Mouse (Mus musculus) intestine, embryonic 16.5 days (tissue): ENCODE measurements at regions not wholly inside any gene's neighbourhood (a gene's known extent, or its start where the extent isn't known, plus 50 kb on each side); places are given as distances from the start of the nearest gene placed in this dataset.

Experiments used
- ATAC-seq: fragments of 200-750 bp; cut with Nextera tagmentation; 2 replicates; pipeline ENCODE4 v1.8.0; 2017; ENCODE audit warnings: moderate TSS enrichment, moderate library complexity
- H3K27ac ChIP-seq: fragments of 300-500 bp; sonication (generic); 2 replicates; pipeline ENCODE4 v1.5.1; 2014; ENCODE audit warnings: mild to moderate bottlenecking, low read length
- H3K27me3 ChIP-seq: fragments of 300-500 bp; sonication (generic); replicated peaks from 2 replicates; pipeline ENCODE4 v1.6.1; 2014; ENCODE audit warnings: low read length, control low read depth, mixed read lengths; ENCODE audit not compliant: control insufficient read depth, insufficient read depth
- H3K36me3 ChIP-seq: fragments of 300-500 bp; sonication (generic); 2 replicates; pipeline ENCODE4 v1.6.1; 2014; ENCODE audit warnings: low read length, control low read depth; ENCODE audit not compliant: control insufficient read depth, insufficient read depth
- H3K4me1 ChIP-seq: fragments of 300-500 bp; sonication (generic); 2 replicates; pipeline ENCODE4 v1.6.1; 2014; ENCODE audit warnings: low read length, control low read depth, mixed read lengths; ENCODE audit not compliant: control insufficient read depth, insufficient read depth
- H3K4me2 ChIP-seq: fragments of 300-500 bp; sonication (generic); 2 replicates; pipeline ENCODE4 v1.6.1; 2014; ENCODE audit warnings: low read depth, low read length, control low read depth
- H3K4me3 ChIP-seq: fragments of 300-500 bp; sonication (generic); 2 replicates; pipeline ENCODE4 v1.5.1; 2014; ENCODE audit warnings: mild to moderate bottlenecking, low read length
- H3K9ac ChIP-seq: fragments of 300-500 bp; sonication (generic); 2 replicates; pipeline ENCODE4 v1.6.1; 2014; ENCODE audit warnings: low read depth, low read length
- H3K9me3 ChIP-seq: fragments of 300-500 bp; sonication (generic); 2 replicates; pipeline ENCODE4 v1.6.1; 2016; ENCODE audit warnings: low read length, control low read depth; ENCODE audit not compliant: control insufficient read depth
- WGBS: fragments of 180-500 bp; shearing (Covaris S2); extraction: QIAGEN DNeasy Blood & Tissue Kit; methylation state at CpG from one replicate; pipeline ENCODE4 v1.1.7; 2014; 5-methylcytosine and 5-hydroxymethylcytosine counted together

DNA sequence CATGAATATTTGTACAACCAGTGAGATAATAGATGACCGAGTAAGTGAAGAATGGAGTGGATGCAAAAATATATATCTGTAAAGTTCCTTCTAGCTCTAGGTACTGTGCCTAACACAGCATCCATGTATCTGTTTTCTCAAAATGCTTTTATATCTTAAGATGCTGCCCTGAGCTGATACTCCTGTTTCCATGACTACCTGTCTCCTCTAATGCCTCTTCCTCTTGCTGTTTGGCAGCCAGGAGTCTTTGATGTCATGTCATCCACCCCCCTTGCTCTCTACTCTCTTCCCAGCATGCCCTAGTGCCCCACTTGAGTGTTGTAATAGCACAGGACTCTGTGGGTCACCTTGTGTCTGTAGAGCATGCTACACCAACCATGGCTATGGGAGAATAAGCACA is 95.2 kb upstream of the Id4 start:
- Histone ChIP-seq H3K9ac (no peak overlapping the region), H3K36me3 (no peaks in the 10 kb centered on the region), H3K9me3 (no peaks in the 10 kb centered on the region), H3K27me3 (no peaks in the 10 kb centered on the region), H3K4me3 (no peak overlapping the region), H3K27ac (no peak overlapping the region), H3K4me2 (no peak overlapping the region), H3K4me1 (no peaks in the 10 kb centered on the region)
- WGBS, result 89% methylated on average over 1 of the region's 1 CpGs
- no peak for ATAC-seq

- 48% methylated on average over 8 of the region's 8 CpGs for WGBS
- no peak overlapping the region for H3K4me3 ChIP-seq
- ATAC-seq, result no peak
- H3K36me3 ChIP-seq, result no peaks in the 10 kb centered on the region
- no peak overlapping the region for H3K27ac ChIP-seq
- no peak overlapping the region for H3K4me2 ChIP-seq
- H3K4me1 ChIP-seq, result no peaks in the 10 kb centered on the region
- H3K9me3 ChIP-seq, result no peaks in the 10 kb centered on the region
- no peaks in the 10 kb centered on the region for H3K27me3 ChIP-seq
- H3K9ac ChIP-seq, result no peak overlapping the region
Measured at GRCm38 (mm10) chr13:48167976-48168375, 93.1 kb upstream of the Id4 start.

DNA sequence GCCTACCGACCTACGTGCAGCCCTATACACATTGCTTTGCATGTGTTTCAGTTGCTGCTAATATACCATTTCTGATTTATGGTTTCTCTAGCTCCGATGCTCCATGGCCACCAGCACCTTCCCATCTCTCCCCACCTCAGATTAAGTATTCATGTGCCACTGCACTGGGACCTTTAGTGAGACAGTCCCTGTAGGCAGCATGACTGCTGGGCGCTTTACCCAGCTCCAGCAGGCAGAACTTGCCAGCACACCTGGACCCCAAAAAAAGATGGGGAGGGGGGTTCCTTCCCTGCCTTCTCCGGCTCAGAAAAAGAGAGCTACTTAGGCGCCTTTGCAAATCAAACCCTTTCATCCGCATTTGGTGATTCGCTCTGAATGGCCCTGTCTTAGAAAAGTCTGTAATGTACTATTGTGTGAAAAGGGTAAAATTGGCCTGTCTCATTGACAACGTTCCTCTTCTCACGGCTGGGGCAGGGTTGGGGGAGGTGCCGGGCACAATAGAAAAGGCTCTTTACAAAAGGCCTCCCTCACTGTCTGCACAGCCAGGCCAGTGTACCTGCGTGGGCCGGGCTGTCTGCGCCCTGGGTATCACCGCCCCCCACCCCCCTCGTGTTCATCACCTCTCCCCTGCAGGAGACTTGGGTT is 89.6 kb upstream of the Id4 start:
- WGBS, result 44% methylated on average over 16 of the region's 16 CpGs
- Histone ChIP-seq H3K4me2 (no peak overlapping the region), H3K9ac (no peak overlapping the region), H3K9me3 (no peaks in the 10 kb centered on the region), H3K27ac (no peak overlapping the region), H3K4me1 (no peaks in the 10 kb centered on the region), H3K36me3 (no peaks in the 10 kb centered on the region), H3K27me3 (no peaks in the 10 kb centered on the region), H3K4me3 (no peak overlapping the region)
- no peak for ATAC-seq

DNA sequence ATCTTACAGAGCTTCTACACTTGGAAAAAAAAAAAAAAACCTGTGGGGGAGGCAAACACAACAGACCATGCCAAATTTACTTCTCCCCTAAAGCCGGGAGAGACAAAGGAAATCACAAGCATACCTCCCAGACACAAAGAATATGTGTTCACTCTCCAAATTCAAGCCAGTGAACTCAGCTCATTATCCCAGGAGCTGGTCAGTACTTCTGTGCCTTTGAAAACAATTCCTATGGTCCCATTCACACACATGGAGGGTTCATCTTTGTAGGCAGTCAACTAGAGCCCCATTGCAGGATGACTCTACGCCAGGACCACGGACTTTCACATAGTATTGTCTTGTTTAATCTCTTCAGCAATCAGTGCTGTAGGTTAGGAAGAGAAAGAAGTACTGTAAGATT is 89.0 kb upstream of the Id4 start:
- H3K4me3 ChIP-seq, result no peak overlapping the region
- H3K4me2 ChIP-seq, result no peak overlapping the region
- no peak for ATAC-seq
- no peaks in the 10 kb centered on the region for H3K4me1 ChIP-seq
- WGBS, result 63% methylated on average over 3 of the region's 3 CpGs
- H3K27me3 ChIP-seq, result no peaks in the 10 kb centered on the region
- no peaks in the 10 kb centered on the region for H3K36me3 ChIP-seq
- no peak overlapping the region for H3K9ac ChIP-seq
- no peaks in the 10 kb centered on the region for H3K9me3 ChIP-seq
- no peak overlapping the region for H3K27ac ChIP-seq

DNA sequence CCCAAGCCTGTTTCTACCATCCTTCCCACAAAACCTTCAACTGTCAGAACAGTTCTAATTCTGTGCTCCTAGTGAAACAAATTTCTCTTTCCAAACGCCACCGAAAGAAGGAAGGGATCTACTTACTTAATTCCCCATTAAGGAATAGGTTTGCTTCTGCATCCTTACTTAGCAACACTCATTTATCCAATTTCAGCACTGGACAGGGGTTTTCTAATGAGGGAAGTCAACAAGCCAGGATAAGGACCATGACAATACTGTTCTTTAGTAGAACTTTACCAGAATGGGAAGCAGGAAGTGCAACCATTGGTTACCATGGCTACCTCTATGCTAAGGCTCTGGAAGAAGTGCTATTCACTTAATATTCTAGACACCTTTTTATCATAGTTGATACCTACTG is 68.6 kb upstream of the Id4 start:
- H3K4me3 ChIP-seq, result no peak overlapping the region
- no peaks in the 10 kb centered on the region for H3K9me3 ChIP-seq
- WGBS, result 78% methylated on average over 2 of the region's 2 CpGs
- H3K27ac ChIP-seq, result no peak overlapping the region
- no peak overlapping the region for H3K9ac ChIP-seq
- no peak for ATAC-seq
- H3K27me3 ChIP-seq, result no peaks in the 10 kb centered on the region
- no peak overlapping the region for H3K4me2 ChIP-seq
- no peaks in the 10 kb centered on the region for H3K36me3 ChIP-seq
- no peaks in the 10 kb centered on the region for H3K4me1 ChIP-seq

- Histone ChIP-seq H3K36me3 (no peaks in the 10 kb centered on the region), H3K4me1 (no peaks in the 10 kb centered on the region), H3K9me3 (no peaks in the 10 kb centered on the region), H3K27ac (no peak overlapping the region), H3K4me3 (no peak overlapping the region), H3K4me2 (no peak overlapping the region), H3K27me3 (no peaks in the 10 kb centered on the region), H3K9ac (no peak overlapping the region)
- no peak for ATAC-seq
- WGBS, result 87% methylated on average over 5 of the region's 5 CpGs
Measured at GRCm38 (mm10) chr13:48193942-48194341, 67.1 kb upstream of the Id4 start.

- no peak overlapping the region for H3K9ac ChIP-seq
- H3K27me3 ChIP-seq, result no peaks in the 10 kb centered on the region
- H3K36me3 ChIP-seq, result no peaks in the 10 kb centered on the region
- no peaks in the 10 kb centered on the region for H3K4me1 ChIP-seq
- ATAC-seq, result no peak
- H3K27ac ChIP-seq, result no peak overlapping the region
- 65% methylated on average over 4 of the region's 4 CpGs for WGBS
- no peak overlapping the region for H3K4me2 ChIP-seq
- no peaks in the 10 kb centered on the region for H3K9me3 ChIP-seq
- no peak overlapping the region for H3K4me3 ChIP-seq
Measured at GRCm38 (mm10) chr13:48207824-48208223, 53.2 kb upstream of the Id4 start.
